Mouse (Mus musculus): Measurements from ENCODE around the gene Gm10518. TPM values are rescaled to one million over a fixed set of nuclear protein-coding genes. Genes with fewer than 3 reads are reported as not detected.

Gm10518 gene
- total and polyA plus RNA-seq, 3 experiments: 0.40 to 8.0 TPM; not detected in 1

DNA sequence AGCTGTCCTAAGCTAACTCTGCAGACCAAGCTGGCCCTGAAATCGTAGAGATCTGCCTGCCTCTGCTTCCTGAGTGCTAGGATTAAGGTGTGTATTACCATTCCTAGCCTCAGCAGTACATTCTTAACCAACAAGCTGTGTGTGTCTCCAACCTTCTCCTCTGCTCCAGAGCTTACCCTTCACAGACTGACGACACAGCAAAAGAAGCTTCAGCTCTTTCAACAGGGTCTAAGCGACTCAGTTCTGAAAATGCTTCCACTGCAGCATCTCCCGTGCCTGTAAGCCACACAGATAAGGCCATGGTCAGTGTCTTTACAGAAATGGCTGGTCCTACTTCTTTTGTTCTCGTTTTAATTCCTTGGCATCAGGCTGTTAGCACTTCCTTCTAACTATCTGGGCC, 43.1 kb upstream of the Gm10518 start:
- H3K27ac ChIP-seq (ENCODE audit: insufficient read depth, low read depth): no peak overlapping the region
- peaks cover 54 to 94% of the 10 kb centered on the region in 2 experiments for H3K36me3 ChIP-seq (replicated peaks in 1 of 2; ENCODE audit: control insufficient read depth in 1 of 2, insufficient read depth in 1 of 2, low read length in 1 of 2)
- no peak for DNase-seq (ENCODE audit: extremely low read depth)
- H3K9me3 ChIP-seq (replicated peaks; ENCODE audit: low read length): no peaks in the 10 kb centered on the region
- dilution Hi-C loops (cut with MboI; ENCODE audit: extremely low pct_ligation_motif_present, extremely low pct_unique_long_range_greater_than_20kb, low sequenced_read_pairs) (no loop called here), in situ Hi-C loops (cut with MboI; ENCODE audit: low pct_ligation_motif_present, low pct_unique_long_range_greater_than_20kb, low sequenced_read_pairs) (no loop called here)
- H3K4me2 ChIP-seq (ENCODE audit: insufficient read depth, low read depth, poor library complexity, severe bottlenecking): no peak overlapping the region
- H3K79me2 ChIP-seq (replicated peaks; ENCODE audit: control insufficient read depth, extremely low read depth, insufficient read depth, poor library complexity, severe bottlenecking): peaks cover 8% of the 10 kb centered on the region; the same call in 1 of the 2 replicates
- H3K27me3 ChIP-seq (replicated peaks): no peaks in the 10 kb centered on the region
- H3K4me1 ChIP-seq (ENCODE audit: control insufficient read depth in 1 of 2, insufficient read depth in 2 of 2): no peaks in the 10 kb centered on the region
- no peak overlapping the region for H3K4me3 ChIP-seq (replicated peaks in 1 of 3; ENCODE audit: low read depth in 2 of 3, low read length in 2 of 3, poor library complexity in 1 of 3)
- no peak overlapping the region for H3K9ac ChIP-seq (ENCODE audit: insufficient read depth, low read depth)
- no peak for TF ChIP-seq MAX (IDR thresholded peaks at IDR 0.05; ENCODE audit: low read length)
- no peak for TF ChIP-seq USF1 (IDR thresholded peaks at IDR 0.05; ENCODE audit: low read depth, low read length)
- TF ChIP-seq CTCF (conservative IDR thresholded peaks at IDR 0.05 in 1 of 2, IDR thresholded peaks at IDR 0.05 in 1 of 2; ENCODE audit: low read depth in 2 of 2, low read length in 2 of 2): no peak
- TF ChIP-seq JUN (IDR thresholded peaks at IDR 0.05; ENCODE audit: insufficient read depth, low read depth, low read length): no peak
- no peak for TF ChIP-seq MAFK (IDR thresholded peaks at IDR 0.05; ENCODE audit: insufficient replicate concordance, low read length)
- no peak for TF ChIP-seq GABPA (IDR thresholded peaks at IDR 0.05; ENCODE audit: insufficient replicate concordance, low read depth, low read length)
- TF ChIP-seq ETS1 (conservative IDR thresholded peaks at IDR 0.05; ENCODE audit: low read depth, low read length): no peak
- no peak for TF ChIP-seq CHD2 (IDR thresholded peaks at IDR 0.05; ENCODE audit: low read length)
- no peak for TF ChIP-seq ZNF384 (IDR thresholded peaks at IDR 0.05; ENCODE audit: low read depth, low read length)
- TF ChIP-seq USF2 (conservative IDR thresholded peaks at IDR 0.05; ENCODE audit: low read depth, low read length): no peak
- TF ChIP-seq RCOR1 (conservative IDR thresholded peaks at IDR 0.05; ENCODE audit: low read depth, low read length): no peak
- TF ChIP-seq NRF1 (IDR thresholded peaks at IDR 0.05; ENCODE audit: low read depth, low read length): no peak
- no peak for TF ChIP-seq SMC3 (IDR thresholded peaks at IDR 0.05; ENCODE audit: low read depth, low read length)
- no peak for TF ChIP-seq IRF4 (IDR thresholded peaks at IDR 0.05; ENCODE audit: low read depth, low read length)
- TF ChIP-seq ELF1 (IDR thresholded peaks at IDR 0.05; ENCODE audit: low read depth, low read length): no peak
- no peak for TF ChIP-seq TCF12 (IDR thresholded peaks at IDR 0.05; ENCODE audit: low read depth, low read length)
- no peak for TF ChIP-seq UBTF (IDR thresholded peaks at IDR 0.05; ENCODE audit: low read depth, low read length)

DNA sequence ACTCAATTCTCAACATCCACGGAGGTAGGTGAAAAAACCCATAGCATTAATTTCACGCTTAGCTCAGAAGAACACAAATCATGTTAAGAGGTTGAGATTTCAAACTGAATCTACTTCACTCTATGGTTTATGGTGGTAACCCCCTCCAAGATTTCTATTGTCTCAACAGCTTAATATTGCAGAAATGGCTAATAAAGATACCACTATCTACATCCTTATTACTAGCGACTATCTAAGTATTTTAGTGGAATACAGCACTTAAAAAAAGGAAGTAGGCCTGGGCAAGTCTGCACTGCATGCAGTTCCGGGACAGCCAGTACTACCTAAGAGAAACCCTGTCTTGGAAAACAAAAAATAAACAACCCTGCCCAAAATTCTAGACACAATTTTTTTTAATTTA, 42.6 kb upstream of the Gm10518 start:
- peaks cover 52 to 94% of the 10 kb centered on the region in 2 experiments for H3K36me3 ChIP-seq (replicated peaks in 1 of 2; ENCODE audit: control insufficient read depth in 1 of 2, insufficient read depth in 1 of 2, low read length in 1 of 2)
- no peak for TF ChIP-seq MXI1 (IDR thresholded peaks at IDR 0.05; ENCODE audit: low read depth, low read length)
- TF ChIP-seq TBP (conservative IDR thresholded peaks at IDR 0.05; ENCODE audit: low read depth, low read length): no peak
- no peak for TF ChIP-seq EP300 (IDR thresholded peaks at IDR 0.05; ENCODE audit: low read length)
- TF ChIP-seq CHD2 (IDR thresholded peaks at IDR 0.05; ENCODE audit: low read length): no peak
- no peak for TF ChIP-seq UBTF (IDR thresholded peaks at IDR 0.05; ENCODE audit: low read depth, low read length)
- TF ChIP-seq NELFE (IDR thresholded peaks at IDR 0.05; ENCODE audit: low read depth, low read length): no peak
- TF ChIP-seq HCFC1 (IDR thresholded peaks at IDR 0.05; ENCODE audit: low read depth, low read length): no peak
- TF ChIP-seq MYC (IDR thresholded peaks at IDR 0.05; ENCODE audit: low read depth, low read length): no peak
- TF ChIP-seq SIN3A (IDR thresholded peaks at IDR 0.05; ENCODE audit: low read length): no peak
- TF ChIP-seq MAZ (IDR thresholded peaks at IDR 0.05; ENCODE audit: low read depth, low read length): no peak
- no peak for TF ChIP-seq JUN (IDR thresholded peaks at IDR 0.05; ENCODE audit: insufficient read depth, low read depth, low read length)
- TF ChIP-seq ETS1 (conservative IDR thresholded peaks at IDR 0.05; ENCODE audit: low read depth, low read length): no peak
- dilution Hi-C loops (cut with MboI; ENCODE audit: extremely low pct_ligation_motif_present, extremely low pct_unique_long_range_greater_than_20kb, low sequenced_read_pairs) (no loop called here), in situ Hi-C loops (cut with MboI; ENCODE audit: low pct_ligation_motif_present, low pct_unique_long_range_greater_than_20kb, low sequenced_read_pairs) (no loop called here)
- no peaks in the 10 kb centered on the region for H3K9me3 ChIP-seq (replicated peaks; ENCODE audit: low read length)
- no peaks in the 10 kb centered on the region for H3K27me3 ChIP-seq (replicated peaks)
- H3K27ac ChIP-seq (ENCODE audit: insufficient read depth, low read depth): no peak overlapping the region
- no peak overlapping the region for H3K4me3 ChIP-seq (replicated peaks in 1 of 3; ENCODE audit: low read depth in 2 of 3, low read length in 2 of 3, poor library complexity in 1 of 3)
- H3K9ac ChIP-seq (ENCODE audit: insufficient read depth, low read depth): no peak overlapping the region
- H3K79me2 ChIP-seq (replicated peaks; ENCODE audit: control insufficient read depth, extremely low read depth, insufficient read depth, poor library complexity, severe bottlenecking): peaks cover 8% of the 10 kb centered on the region; the same call in 1 of the 2 replicates
- H3K4me2 ChIP-seq (ENCODE audit: insufficient read depth, low read depth, poor library complexity, severe bottlenecking): no peak overlapping the region
- no peaks in the 10 kb centered on the region for H3K4me1 ChIP-seq (ENCODE audit: control insufficient read depth in 1 of 2, insufficient read depth in 2 of 2)
- DNase-seq (ENCODE audit: extremely low read depth): no peak

Measured in CH12.LX (cell line).